Mouse (Mus musculus): ENCODE measurements around the gene Il23a. TPM values are rescaled to one million over a fixed set of nuclear protein-coding genes. Genes with fewer than 3 reads are reported as not detected.

Il23a gene
- 0.13 and 0.16 TPM in 2 replicates for polyA plus RNA-seq (2015; fragmentation: Nextera tagmentation; extraction: Ambion mirVana)

GRCm38 (mm10) chr10:128298702-128299171 is at the start of gene Il23a:
Il23a (minus strand) TSS chr10:128298752.
- no peak within 1 kb of the TSS for H3K9ac ChIP-seq (ENCODE audit: low read depth, low read length)
- no peaks in the 10 kb centered on the region for H3K9me3 ChIP-seq (replicated peaks; ENCODE audit: low read length)
- no peak within 1 kb of the TSS for H3K4me3 ChIP-seq (replicated peaks; ENCODE audit: low read depth, low read length)
- peaks cover 7% of the 10 kb centered on the region for H3K4me1 ChIP-seq (replicated peaks; ENCODE audit: insufficient read depth, low read length)
- H3K4me2 ChIP-seq (ENCODE audit: low read length): no peak within 1 kb of the TSS
- no peak within 1 kb of the TSS for H3K27ac ChIP-seq
- H3K36me3 ChIP-seq (ENCODE audit: insufficient read depth, low read length): no peaks in the 10 kb centered on the region
- ATAC-seq (replicated peaks; ENCODE audit: low FRiP score, low read depth) (no peak), DNase-seq (ENCODE audit: low spot score) (no peak)
- TF ChIP-seq CTCF (IDR thresholded peaks at IDR 0.05; ENCODE audit: low read depth): no peak
- WGBS: 75% methylated on average over 11 of the region's 11 CpGs
- H3K27me3 ChIP-seq (ENCODE audit: insufficient read depth, low read length): no peaks in the 10 kb centered on the region

- no peak for TF ChIP-seq CTCF (IDR thresholded peaks at IDR 0.05; ENCODE audit: low read depth)
- no peak for ATAC-seq (replicated peaks; ENCODE audit: low FRiP score, low read depth)
- 84% methylated on average over 8 of the region's 8 CpGs for WGBS
Observed at GRCm38 (mm10) chr10:128347541-128347940, 49.0 kb upstream of the Il23a start.

GRCm38 (mm10) chr10:128344568-128345275 is 46.2 kb upstream of the Il23a start:
- H3K4me3 ChIP-seq (replicated peaks; ENCODE audit: low read depth, low read length): no peak overlapping the region
- ATAC-seq (replicated peaks; ENCODE audit: low FRiP score, low read depth): peak; percentile 57; the same call in 1 of the 2 replicates
- 24% methylated on average over 7 of the region's 7 CpGs for WGBS

More at GRCm38 (mm10) chr10:128347541-128347940, 49.0 kb upstream of the Il23a start:
- Histone ChIP-seq H3K36me3 (ENCODE audit: insufficient read depth, low read length) (peaks cover 23% of the 10 kb centered on the region), H3K4me2 (ENCODE audit: low read length) (no peak overlapping the region), H3K4me3 (replicated peaks; ENCODE audit: low read depth, low read length) (no peak overlapping the region), H3K9ac (ENCODE audit: low read depth, low read length) (no peak overlapping the region), H3K4me1 (replicated peaks; ENCODE audit: insufficient read depth, low read length) (peaks cover 8% of the 10 kb centered on the region), H3K27me3 (ENCODE audit: insufficient read depth, low read length) (no peaks in the 10 kb centered on the region), H3K27ac (no peak overlapping the region), H3K9me3 (replicated peaks; ENCODE audit: low read length) (no peaks in the 10 kb centered on the region)
- DNase-seq (ENCODE audit: low spot score): no peak

GRCm38 (mm10) chr10:128343436-128343835 is 44.9 kb upstream of the Il23a start:
- Histone ChIP-seq H3K9me3 (replicated peaks; ENCODE audit: low read length) (no peaks in the 10 kb centered on the region), H3K4me2 (ENCODE audit: low read length) (no peak overlapping the region), H3K27ac (no peak overlapping the region), H3K4me1 (replicated peaks; ENCODE audit: insufficient read depth, low read length) (peaks cover 18% of the 10 kb centered on the region), H3K27me3 (ENCODE audit: insufficient read depth, low read length) (no peaks in the 10 kb centered on the region), H3K9ac (ENCODE audit: low read depth, low read length) (no peak overlapping the region), H3K36me3 (ENCODE audit: insufficient read depth, low read length) (no peaks in the 10 kb centered on the region), H3K4me3 (replicated peaks; ENCODE audit: low read depth, low read length) (no peak overlapping the region)
- DNase-seq (ENCODE audit: low spot score) (no peak), ATAC-seq (replicated peaks; ENCODE audit: low FRiP score, low read depth) (no peak)
- WGBS: 90% methylated on average over 1 of the region's 1 CpGs
- no peak for TF ChIP-seq CTCF (IDR thresholded peaks at IDR 0.05; ENCODE audit: low read depth)

More at GRCm38 (mm10) chr10:128344568-128345275, 46.2 kb upstream of the Il23a start:
- H3K27ac ChIP-seq: peak overlapping the region; percentile 38
- H3K36me3 ChIP-seq (ENCODE audit: insufficient read depth, low read length): no peaks in the 10 kb centered on the region
- H3K4me2 ChIP-seq (ENCODE audit: low read length): peak overlapping the region; percentile 30
- peaks cover 8% of the 10 kb centered on the region for H3K4me1 ChIP-seq (replicated peaks; ENCODE audit: insufficient read depth, low read length)
- H3K9me3 ChIP-seq (replicated peaks; ENCODE audit: low read length): no peaks in the 10 kb centered on the region
- no peak overlapping the region for H3K9ac ChIP-seq (ENCODE audit: low read depth, low read length)
- H3K27me3 ChIP-seq (ENCODE audit: insufficient read depth, low read length): no peaks in the 10 kb centered on the region
- TF ChIP-seq CTCF (IDR thresholded peaks at IDR 0.05; ENCODE audit: low read depth): no peak
- peak; percentile 83 for DNase-seq (ENCODE audit: low spot score)

GRCm38 (mm10) chr10:128340257-128340656 is 41.7 kb upstream of the Il23a start:
- H3K27me3 ChIP-seq (ENCODE audit: insufficient read depth, low read length): no peaks in the 10 kb centered on the region
- no peaks in the 10 kb centered on the region for H3K9me3 ChIP-seq (replicated peaks; ENCODE audit: low read length)
- no peak overlapping the region for H3K4me2 ChIP-seq (ENCODE audit: low read length)
- DNase-seq (ENCODE audit: low spot score) (no peak), ATAC-seq (replicated peaks; ENCODE audit: low FRiP score, low read depth) (no peak)
- TF ChIP-seq CTCF (IDR thresholded peaks at IDR 0.05; ENCODE audit: low read depth): peak; percentile 51
- WGBS: 85% methylated on average over 2 of the region's 2 CpGs
- no peaks in the 10 kb centered on the region for H3K36me3 ChIP-seq (ENCODE audit: insufficient read depth, low read length)
- H3K4me3 ChIP-seq (replicated peaks; ENCODE audit: low read depth, low read length): no peak overlapping the region
- no peak overlapping the region for H3K9ac ChIP-seq (ENCODE audit: low read depth, low read length)
- H3K4me1 ChIP-seq (replicated peaks; ENCODE audit: insufficient read depth, low read length): peaks cover 18% of the 10 kb centered on the region
- H3K27ac ChIP-seq: no peak overlapping the region

GRCm38 (mm10) chr10:128338948-128339347 is 40.4 kb upstream of the Il23a start:
- Histone ChIP-seq H3K4me2 (ENCODE audit: low read length) (peak overlapping the region; percentile 72), H3K9ac (ENCODE audit: low read depth, low read length) (0 out of 2 replicates have a peak overlapping the region, but pooled peaks have one; percentile 85), H3K36me3 (ENCODE audit: insufficient read depth, low read length) (no peaks in the 10 kb centered on the region), H3K27ac (no peak overlapping the region), H3K27me3 (ENCODE audit: insufficient read depth, low read length) (no peaks in the 10 kb centered on the region), H3K4me3 (replicated peaks; ENCODE audit: low read depth, low read length) (0 out of 2 replicates have a peak overlapping the region, but pooled peaks have one; percentile 86), H3K4me1 (replicated peaks; ENCODE audit: insufficient read depth, low read length) (peaks cover 9% of the 10 kb centered on the region; the same call in 1 of the 2 replicates), H3K9me3 (replicated peaks; ENCODE audit: low read length) (no peaks in the 10 kb centered on the region)
- no peak for ATAC-seq (replicated peaks; ENCODE audit: low FRiP score, low read depth)
- no peak for TF ChIP-seq CTCF (IDR thresholded peaks at IDR 0.05; ENCODE audit: low read depth)
- no peak for DNase-seq (ENCODE audit: low spot score)
- 61% methylated on average over 2 of the region's 2 CpGs for WGBS
